Mouse (Mus musculus): ENCODE measurements around the gene Actl6a.
A peak's percentile ranks its signal among the peaks of the same experiment; 100 is the strongest.

- TF ChIP-seq CTCF (IDR thresholded peaks at IDR 0.05; ENCODE audit: low read depth) (peak; percentile 20; the same call in 1 of the 2 replicates), EP300 (optimal IDR thresholded peaks at IDR 0.05) (no peak)
These were observed 11.1 kb upstream of the Actl6a start for GRCm38 (mm10) chr3:32694737-32695582.
